ENCODE assay signal across 13 mouse cellular contexts in the genomic region with DNA sequence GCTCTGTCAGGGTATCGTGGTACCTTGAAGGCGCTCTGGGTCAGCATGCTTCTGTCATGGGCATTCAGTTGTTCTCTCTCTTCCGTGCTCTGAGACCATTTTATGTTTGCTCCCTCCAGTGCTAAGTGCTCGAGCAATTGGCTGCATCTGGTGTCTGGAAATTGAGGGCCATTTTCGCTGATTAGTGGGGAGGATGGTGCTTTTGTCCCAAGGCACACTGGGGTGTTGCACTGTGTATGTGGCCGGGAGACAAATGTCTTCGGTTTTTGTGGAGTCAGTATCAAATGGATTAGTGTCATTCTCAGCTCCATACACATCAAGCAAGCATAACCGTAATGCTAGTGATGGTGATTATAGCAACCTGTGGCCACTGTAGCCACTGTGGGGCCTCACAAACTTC.
DNase-seq lines count a peak whose midpoint lies in the region; ATAC-seq and TF ChIP-seq lines count a peak whose summit lies in the region.
"Had no signal": no experiment of that assay in that cellular context is flagged by ENCODE, and none has a peak within 500 bp of the region (broad histone marks: within the 10 kb centered on the region; RNA-seq: fewer than 3 reads in every experiment).

No protein-coding gene starts in this region.

- no peak overlapping the region for H3K4me3 ChIP-seq in forebrain, embryonic 12.5 days (replicated peaks)
- no peak overlapping the region for H3K4me3 ChIP-seq in forebrain, embryonic 11.5 days (ENCODE audit: low read depth, low read length)
- H3K4me3 ChIP-seq in embryonic facial prominence, embryonic 13.5 days, result no peak overlapping the region
- H3K4me3 ChIP-seq: embryonic facial prominence, embryonic 15.5 days; erythroblast, embryonic 14.5 days; forebrain, embryonic 10.5 days had no signal

- H3K4me2 ChIP-seq in forebrain, embryonic 12.5 days, result no peak overlapping the region
- H3K4me2 ChIP-seq in forebrain, embryonic 11.5 days (ENCODE audit: low read depth, low read length, severe bottlenecking), result no peak overlapping the region
- H3K4me2 ChIP-seq in embryonic facial prominence, embryonic 13.5 days, result no peak overlapping the region
- H3K4me2 ChIP-seq: embryonic facial prominence, embryonic 15.5 days had no signal

- no peak overlapping the region for H3K9ac ChIP-seq in forebrain, embryonic 12.5 days
- no peak overlapping the region for H3K9ac ChIP-seq in forebrain, embryonic 11.5 days (ENCODE audit: low read length)
- H3K9ac ChIP-seq in embryonic facial prominence, embryonic 13.5 days, result no peak overlapping the region
- H3K9ac ChIP-seq: embryonic facial prominence, embryonic 15.5 days had no signal

- peaks cover 7% of the 10 kb centered on the region for H3K4me1 ChIP-seq in forebrain, embryonic 12.5 days
- no peaks in the 10 kb centered on the region for H3K4me1 ChIP-seq in forebrain, embryonic 11.5 days (replicated peaks; ENCODE audit: control insufficient read depth, insufficient read depth, low read length)
- peaks cover 44% of the 10 kb centered on the region for H3K4me1 ChIP-seq in embryonic facial prominence, embryonic 13.5 days

- TF ChIP-seq CTCF in brain, embryonic 14.5 days (IDR thresholded peaks at IDR 0.05; ENCODE audit: borderline replicate concordance, extremely low read depth, insufficient read depth, insufficient read length), result no peak

- no peak for DNase-seq in forebrain, embryonic 11.5 days (ENCODE audit: low spot score)
- DNase-seq in brain, embryonic 14.5 days (ENCODE audit: low read depth), result peak; percentile 53
- no peak for DNase-seq in spleen, postnatal 36 days (ENCODE audit: low spot score in 2 of 2)
- DNase-seq in liver, result no peak
- DNase-seq: adrenal gland, adult 2 months; adrenal gland, postnatal 10 days; adrenal gland, postnatal 25 days had no signal

- no peaks in the 10 kb centered on the region for H3K36me3 ChIP-seq in forebrain, embryonic 12.5 days (replicated peaks)
- H3K36me3 ChIP-seq in forebrain, embryonic 11.5 days (ENCODE audit: control insufficient read depth, insufficient read depth, low read length), result no peaks in the 10 kb centered on the region
- H3K36me3 ChIP-seq in embryonic facial prominence, embryonic 13.5 days, result no peaks in the 10 kb centered on the region
- H3K36me3 ChIP-seq: embryonic facial prominence, embryonic 15.5 days; forebrain, embryonic 10.5 days had no signal

- TF ChIP-seq POLR2A in brain, embryonic 14.5 days (IDR thresholded peaks at IDR 0.05; ENCODE audit: borderline replicate concordance, extremely low read depth, insufficient read depth, insufficient read length, poor library complexity, severe bottlenecking), result no peak

- ATAC-seq in forebrain, embryonic 12.5 days (ENCODE audit: low FRiP score), result 0 out of 2 replicates have a peak, but pooled peaks have one; percentile 27
- no peak for ATAC-seq in forebrain, embryonic 11.5 days (replicated peaks; ENCODE audit: low FRiP score)
- peak; percentile 52; the same call in 1 of the 2 replicates for ATAC-seq in embryonic facial prominence, embryonic 13.5 days (ENCODE audit: insufficient number of reproducible peaks, insufficient read depth, low FRiP score, low TSS enrichment, low read depth)
- ATAC-seq: forebrain, embryonic 16.5 days had no signal

- WGBS in forebrain, embryonic 12.5 days, result 73% methylated on average over 8 of the region's 8 CpGs
- WGBS in forebrain, embryonic 11.5 days, result 78% methylated on average over 8 of the region's 8 CpGs
- 65% methylated on average over 8 of the region's 8 CpGs for WGBS in embryonic facial prominence, embryonic 13.5 days

- no peaks in the 10 kb centered on the region for H3K9me3 ChIP-seq in forebrain, embryonic 12.5 days
- no peaks in the 10 kb centered on the region for H3K9me3 ChIP-seq in forebrain, embryonic 11.5 days (ENCODE audit: control insufficient read depth, low read length)
- no peaks in the 10 kb centered on the region for H3K9me3 ChIP-seq in embryonic facial prominence, embryonic 13.5 days
- H3K9me3 ChIP-seq: embryonic facial prominence, embryonic 15.5 days; forebrain, embryonic 10.5 days had no signal

- no peak overlapping the region for H3K27ac ChIP-seq in forebrain, embryonic 12.5 days
- H3K27ac ChIP-seq in forebrain, embryonic 11.5 days (ENCODE audit: low read depth, low read length), result no peak overlapping the region
- H3K27ac ChIP-seq in embryonic facial prominence, embryonic 13.5 days, result no peak overlapping the region
- H3K27ac ChIP-seq: embryonic facial prominence, embryonic 15.5 days; forebrain, embryonic 10.5 days had no signal

- H3K27me3 ChIP-seq in forebrain, embryonic 12.5 days, result no peaks in the 10 kb centered on the region
- no peaks in the 10 kb centered on the region for H3K27me3 ChIP-seq in forebrain, embryonic 11.5 days (ENCODE audit: control insufficient read depth, insufficient read depth, low read length)
- H3K27me3 ChIP-seq in embryonic facial prominence, embryonic 13.5 days, result no peaks in the 10 kb centered on the region
- H3K27me3 ChIP-seq: embryonic facial prominence, embryonic 15.5 days had no signal
